Mouse (Mus musculus) urinary bladder, postnatal 36 days (tissue): ENCODE data around the gene Pde6g.
A peak's percentile ranks its signal among the peaks of the same experiment; 100 is the strongest.

Experiments
- DNase-seq, 2 experiments: peaks; one replicate each; pipeline ENCODE4 v3.0.0; 2022; ENCODE audit warnings: low spot score in 2 of 2, mixed read lengths in 1 of 2

The Pde6g gene

GRCm38 (mm10) chr11:120453306-120453705 lies at the start of gene Pde6g:
Gene Pde6g, minus strand, starts transcription at chr11:120453500.
- no peak for DNase-seq

GRCm38 (mm10) chr11:120501701-120502100 lies 48.4 kb upstream of the Pde6g start:
- DNase-seq, result no peak

DNA sequence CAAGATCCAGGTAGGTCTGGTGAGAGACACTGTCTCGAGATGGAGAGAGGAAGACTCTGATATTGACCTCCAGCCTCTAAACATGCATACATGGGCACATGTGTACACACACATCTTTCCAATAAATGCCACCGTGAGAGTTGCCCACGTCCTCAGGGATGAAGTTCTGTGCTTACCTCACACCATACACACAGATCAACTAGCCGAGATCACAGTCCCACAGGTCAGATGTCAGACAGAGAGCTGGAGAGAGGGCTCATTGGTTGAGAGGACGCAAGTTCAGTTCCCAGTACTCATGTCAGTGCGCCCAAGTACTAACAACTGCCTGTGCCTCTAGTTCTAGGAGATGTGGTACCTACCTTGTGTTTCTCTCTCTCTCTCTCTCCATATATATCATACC lies 47.7 kb upstream of the Pde6g start:
- no peak for DNase-seq

GRCm38 (mm10) chr11:120500357-120500756 lies 47.1 kb upstream of the Pde6g start:
- peak; percentile 88 to 89 for DNase-seq

DNA sequence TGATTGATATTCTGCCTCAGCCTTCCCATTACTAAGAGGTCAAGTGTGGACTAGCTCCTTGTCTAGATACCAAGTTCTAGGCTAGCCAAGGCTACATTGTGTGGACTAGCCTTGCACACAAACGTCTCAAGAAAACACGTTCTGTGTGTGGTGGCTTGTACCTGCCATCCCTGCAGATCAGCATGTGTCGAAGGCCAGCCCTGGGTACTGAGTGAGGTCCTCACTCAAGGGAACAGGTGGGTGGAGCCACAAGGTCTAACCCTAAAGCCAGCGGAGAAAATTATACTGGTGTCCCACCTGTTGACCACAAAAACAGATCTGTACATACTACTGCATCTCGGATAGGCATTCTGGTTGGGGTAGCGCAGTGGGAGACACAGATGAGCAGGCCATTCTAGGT lies 46.6 kb upstream of the Pde6g start:
- no peak for DNase-seq

DNA sequence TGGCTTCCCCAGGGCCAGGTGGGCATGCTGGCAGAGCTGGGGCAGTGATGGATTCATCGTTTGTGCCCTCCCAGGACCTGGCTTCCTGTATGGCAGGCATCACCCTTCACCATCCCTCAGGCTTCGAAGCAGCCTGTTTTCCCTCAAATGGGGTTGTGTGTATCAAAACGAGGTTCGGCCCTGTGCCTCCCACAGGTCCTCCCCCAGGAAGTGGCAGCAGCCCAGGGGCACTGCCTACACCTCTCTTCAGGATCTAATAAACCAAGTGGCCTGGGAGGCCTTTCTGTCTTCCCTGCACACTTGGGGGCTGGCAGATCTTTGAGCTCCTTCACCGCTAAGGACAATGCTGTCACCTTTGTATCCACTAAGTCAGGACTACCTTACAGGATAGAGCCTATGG lies 45.6 kb upstream of the Pde6g start:
- DNase-seq, result no peak

DNA sequence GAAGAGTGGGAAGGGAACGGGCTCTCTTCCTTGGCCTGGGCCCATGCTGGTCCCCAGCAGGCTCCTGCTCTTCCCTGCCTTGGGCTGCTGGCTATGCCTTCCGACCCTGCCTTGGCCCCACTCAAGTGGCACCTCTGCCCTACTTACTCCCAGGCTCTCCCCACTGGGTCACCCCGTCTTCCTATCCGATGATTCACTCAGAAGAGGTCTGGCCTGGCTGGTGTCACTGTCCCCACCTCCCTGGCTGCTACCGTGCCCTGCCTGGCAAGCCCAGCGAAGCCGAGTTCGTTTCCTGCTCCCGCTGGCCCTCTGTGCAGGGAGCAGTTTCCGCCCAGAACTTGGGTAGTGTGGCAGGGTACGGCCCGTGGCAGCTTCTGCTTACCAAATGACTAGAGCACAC lies 44.9 kb upstream of the Pde6g start:
- peak in 1 of 2 experiments; percentile 60 for DNase-seq

GRCm38 (mm10) chr11:120497436-120497835 lies 44.1 kb upstream of the Pde6g start:
- peak in 1 of 2 experiments; percentile 52 for DNase-seq

DNA sequence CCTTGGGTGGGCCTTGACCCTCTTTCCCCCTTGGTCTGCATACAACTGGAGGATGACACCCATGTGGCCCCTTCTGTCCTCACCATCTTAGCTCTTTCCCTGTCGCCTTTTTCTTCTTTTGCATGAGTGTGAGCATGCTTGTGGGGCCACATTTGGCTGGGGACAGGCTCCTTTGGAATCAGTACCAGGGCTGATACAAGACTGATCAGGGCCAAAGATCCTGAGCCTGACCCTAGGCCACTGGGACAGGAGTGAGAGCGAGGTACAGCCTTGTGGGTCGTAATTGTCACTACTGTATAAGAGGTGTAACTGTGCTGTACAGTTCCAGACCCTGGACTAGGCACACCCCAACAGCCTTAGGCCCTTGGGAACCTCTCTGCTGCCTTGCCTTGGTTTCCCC lies 40.6 kb upstream of the Pde6g start:
- DNase-seq, result no peak

DNA sequence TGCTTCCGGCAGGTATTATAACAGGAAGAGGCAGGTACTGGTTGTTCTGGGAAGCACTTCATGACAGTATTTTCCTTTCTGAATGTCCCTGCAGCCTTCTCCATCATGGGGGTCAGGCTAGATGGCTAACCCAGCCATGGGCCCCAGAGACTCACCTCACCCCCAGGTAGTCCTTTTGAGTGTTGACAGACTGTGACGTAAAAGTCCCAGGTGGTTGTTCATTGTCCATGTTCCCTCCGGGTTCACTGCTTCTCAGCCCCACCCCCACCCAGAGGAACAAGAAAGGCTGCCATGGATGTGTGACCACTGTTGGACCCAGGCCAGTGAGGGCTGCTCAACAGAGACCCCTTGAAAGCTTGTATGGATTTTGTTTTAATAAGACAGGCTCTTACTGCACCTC lies 40.1 kb upstream of the Pde6g start:
- no peak for DNase-seq

DNA sequence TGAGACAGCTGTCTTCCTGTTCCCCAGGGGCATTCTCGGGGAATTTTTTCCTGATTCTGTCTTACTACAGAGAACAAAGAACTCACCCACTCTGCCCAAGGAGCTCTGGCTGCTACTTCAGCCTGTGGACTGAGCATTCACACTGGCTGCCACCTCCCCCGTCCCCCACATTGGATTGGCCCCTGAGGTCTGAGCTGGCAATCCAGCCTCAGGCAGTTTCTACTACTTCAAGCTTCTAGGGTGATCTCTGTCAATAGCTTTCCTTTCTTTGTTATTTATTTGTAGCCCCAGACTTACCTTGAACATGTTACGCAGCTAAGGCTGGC lies 39.5 kb upstream of the Pde6g start:
- no peak for DNase-seq

DNA sequence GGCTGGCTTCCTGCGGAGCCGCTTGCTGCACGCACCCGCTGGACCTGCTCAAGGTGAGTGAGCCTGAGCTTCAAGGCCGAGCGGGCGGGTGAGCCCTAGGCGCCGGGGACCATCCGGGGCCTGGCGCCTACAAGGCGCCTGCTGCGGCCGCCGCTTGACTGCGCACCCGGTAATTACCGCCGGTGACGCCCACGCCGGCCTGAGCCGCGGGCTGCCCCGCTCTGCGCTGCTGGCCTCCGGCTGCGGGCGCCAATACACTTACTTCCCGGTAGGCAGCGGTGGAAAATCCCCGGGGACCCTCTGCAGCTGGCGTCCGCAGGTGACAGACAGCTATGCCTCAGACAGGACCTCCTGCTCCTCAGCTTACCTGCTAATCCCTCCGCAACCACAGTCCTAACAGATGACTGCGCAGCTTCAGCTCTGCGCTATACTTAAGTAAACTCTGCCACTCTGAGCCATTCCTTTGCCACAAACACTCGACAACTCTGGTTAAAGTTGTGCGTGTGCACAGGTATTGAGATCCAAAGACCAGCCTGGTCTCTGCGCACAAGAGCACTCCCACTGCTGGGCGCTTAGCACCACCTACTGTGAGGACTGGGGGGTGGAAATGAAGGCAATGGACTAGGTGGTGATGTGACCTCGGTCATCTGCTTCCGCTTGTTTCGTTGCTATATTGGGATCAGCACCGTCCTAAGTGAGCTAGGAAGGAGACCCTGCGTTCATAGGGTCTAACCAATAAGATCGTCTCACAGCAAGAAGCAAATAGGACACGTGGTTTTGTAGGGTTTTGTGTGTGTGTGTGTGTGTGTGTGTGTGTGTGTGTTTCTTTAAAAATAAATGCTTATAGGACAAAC lies 39.0 kb upstream of the Pde6g start:
- DNase-seq, result peak in 1 of 2 experiments; percentile 43

DNA sequence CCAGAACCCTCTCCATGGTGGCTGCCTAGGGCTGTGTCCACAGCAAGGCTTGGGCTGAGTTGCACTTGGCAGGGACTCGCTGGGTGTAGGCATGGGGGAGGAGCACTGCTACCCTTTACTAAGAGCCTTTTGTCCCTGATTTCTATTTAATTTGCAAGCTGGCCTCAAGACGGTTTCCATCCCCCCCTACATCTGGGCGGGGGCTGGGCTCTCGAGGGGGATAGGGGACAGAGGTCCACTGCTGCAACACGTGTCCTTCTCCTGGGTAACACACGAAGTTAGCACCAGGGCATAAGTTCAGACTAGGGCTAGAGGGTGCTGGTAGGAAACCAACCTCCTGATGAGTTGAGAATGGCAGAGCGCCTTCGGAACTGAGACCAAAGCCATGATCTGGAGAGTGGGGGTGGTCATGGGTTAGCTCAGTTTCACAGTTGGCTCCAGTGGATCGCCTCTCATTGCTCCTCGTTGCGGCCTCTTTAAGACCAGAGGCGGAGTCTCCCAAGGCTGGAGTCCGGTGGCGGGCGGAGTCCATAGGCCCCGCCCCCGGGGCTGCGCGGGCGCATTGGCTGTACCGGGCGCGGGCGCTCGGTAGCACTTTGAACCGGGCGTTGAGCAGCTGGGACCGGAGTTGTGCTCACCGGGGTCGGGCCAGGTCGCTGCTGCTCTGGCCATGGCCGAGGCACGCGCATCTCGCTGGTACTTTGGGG lies 38.2 kb upstream of the Pde6g start, which contains the start of gene Slc25a10:
TSS of gene Slc25a10 (plus strand) at position 524 of the 707 bp plus-strand sequence.
- peak; percentile 88 to 90 for DNase-seq

DNA sequence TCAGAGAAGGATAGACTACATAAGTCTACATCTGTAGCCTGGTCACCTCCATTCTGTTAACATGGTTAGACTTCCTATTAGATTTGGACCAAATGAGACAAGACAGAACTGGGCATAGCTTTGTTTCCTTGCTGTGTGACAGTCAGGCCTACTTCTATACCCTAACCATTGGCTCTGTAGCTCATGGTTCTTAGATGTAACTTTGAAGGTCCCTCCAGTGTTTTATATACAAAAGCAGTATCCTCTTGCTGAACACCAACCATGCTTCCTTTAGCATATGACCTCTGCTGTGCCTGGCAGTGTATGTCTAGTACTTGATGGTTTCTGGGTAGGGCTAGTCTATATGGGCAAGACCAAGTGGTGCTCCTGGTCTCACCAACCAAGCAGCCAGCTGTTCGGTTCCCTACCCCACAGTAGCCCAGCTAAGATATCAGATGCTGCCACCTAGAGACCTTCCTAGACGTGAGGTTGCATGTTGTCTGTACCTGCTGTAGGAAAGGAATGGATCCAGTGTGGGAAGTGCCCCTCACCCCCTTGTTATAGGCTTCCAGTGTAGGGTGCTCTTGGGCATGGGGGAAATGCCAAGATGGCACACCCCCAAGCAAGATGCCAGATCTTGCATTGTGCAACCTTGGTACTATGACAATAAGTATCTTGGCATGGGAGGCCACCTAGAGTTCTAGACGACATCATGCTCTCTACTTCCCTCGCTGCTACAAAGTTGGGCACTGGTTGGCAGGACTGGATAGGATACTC lies 37.2 kb upstream of the Pde6g start:
- no peak for DNase-seq

- DNase-seq, result peak in 1 of 2 experiments; percentile 72
These were observed 35.9 kb upstream of the Pde6g start for GRCm38 (mm10) chr11:120489054-120489761.

DNA sequence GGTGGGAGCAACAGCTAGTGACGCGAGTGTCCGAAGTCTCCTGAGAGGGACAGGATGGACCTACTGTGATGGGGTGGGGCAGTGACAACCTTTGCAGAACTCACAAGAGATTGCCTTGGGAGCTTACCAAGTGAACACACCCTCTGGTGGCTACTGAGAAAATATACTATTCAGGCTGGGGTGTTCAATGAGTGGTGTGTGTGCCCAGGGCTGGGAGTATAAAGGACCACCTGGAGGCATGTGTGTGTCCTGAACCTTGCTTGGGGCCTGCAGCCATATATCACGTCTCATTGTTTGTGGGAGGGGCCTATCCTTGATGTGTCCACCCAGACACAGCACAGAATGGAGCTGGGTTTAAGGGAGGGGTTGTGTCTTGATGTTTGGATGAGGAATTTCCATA lies 35.2 kb upstream of the Pde6g start:
- no peak for DNase-seq

DNA sequence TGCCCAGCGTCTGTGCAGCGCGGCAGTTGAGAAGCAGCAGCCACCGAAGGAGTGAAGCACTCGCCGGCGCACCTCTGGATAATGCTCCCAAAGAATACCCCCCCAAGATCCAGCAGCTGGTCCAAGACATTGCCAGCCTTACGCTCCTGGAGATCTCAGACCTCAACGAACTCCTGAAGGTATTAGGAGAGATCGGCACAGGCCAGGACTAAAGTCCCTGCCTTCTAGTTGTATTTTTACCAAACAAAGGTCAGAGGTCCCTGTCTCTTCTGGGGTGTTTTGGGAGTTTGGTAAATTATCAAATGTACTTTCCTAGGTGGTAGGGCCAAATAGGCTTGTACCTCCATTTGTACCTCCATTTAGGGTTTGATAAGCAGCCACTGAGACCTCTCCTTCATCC lies 32.0 kb upstream of the Pde6g start:
- no peak for DNase-seq

DNA sequence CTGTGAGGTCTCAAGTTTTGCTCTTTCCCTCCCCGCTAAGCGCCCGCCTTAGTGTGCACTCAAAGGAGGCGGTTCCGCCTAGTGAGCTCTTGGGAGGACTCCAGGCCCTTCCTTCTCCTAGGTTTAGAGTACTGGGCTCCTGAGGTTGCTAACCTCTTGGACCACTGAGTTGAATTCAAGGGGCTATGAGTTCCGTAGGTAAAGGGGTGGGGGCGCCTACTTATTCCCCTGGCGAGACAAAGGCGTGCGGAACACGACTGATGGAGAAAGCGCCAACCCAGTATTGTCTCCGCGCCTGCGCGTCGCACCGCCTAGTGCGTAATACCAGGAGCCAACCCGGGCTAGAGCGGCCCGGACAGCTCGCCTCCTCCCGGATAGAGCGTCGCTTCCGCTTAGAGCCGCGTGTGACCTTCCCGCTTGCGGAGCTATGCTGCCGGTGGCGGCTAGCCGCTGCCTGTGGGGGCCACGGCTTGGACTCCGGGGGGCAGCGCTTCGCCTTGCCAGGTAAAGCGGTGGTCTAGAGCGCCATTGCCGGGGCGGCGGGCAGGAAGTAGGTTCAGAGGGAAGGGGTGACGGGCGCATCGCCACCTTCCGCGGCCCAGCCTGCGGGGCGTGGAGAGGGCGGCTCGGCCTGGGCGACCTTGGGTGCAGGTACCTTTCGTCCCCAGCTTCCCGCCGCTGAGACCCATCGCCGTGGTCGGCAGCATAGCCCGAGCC lies 31.1 kb upstream of the Pde6g start, which contains the start of gene Mrpl12:
TSS of gene Mrpl12 (plus strand) at position 349 of the 717 bp plus-strand sequence.
- DNase-seq, result peak; percentile 82 to 87

DNA sequence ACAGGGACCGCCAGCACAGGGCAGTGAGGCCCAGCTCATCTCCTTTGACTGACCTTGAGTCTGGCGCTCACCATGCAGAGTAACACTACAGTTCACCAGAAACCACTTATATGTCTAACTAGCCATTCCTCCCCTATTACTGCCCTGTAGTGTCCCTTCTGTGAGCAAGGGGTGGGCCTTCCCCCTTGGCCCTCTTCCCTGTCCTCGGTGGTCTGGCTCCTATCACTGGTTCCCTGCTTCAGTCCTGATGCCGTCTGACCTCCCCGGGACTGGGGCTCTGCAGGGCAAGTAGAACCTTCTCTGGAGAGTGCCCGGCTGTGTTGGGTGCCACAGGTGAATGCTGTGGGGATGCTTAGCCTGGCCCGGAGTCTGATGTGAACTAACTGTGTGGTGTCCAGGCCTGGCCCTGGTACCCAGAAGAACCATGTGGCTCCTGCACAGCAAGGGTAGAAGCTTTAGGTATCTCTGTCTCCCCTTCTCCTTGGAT lies 30.2 kb upstream of the Pde6g start:
- DNase-seq, result no peak

DNA sequence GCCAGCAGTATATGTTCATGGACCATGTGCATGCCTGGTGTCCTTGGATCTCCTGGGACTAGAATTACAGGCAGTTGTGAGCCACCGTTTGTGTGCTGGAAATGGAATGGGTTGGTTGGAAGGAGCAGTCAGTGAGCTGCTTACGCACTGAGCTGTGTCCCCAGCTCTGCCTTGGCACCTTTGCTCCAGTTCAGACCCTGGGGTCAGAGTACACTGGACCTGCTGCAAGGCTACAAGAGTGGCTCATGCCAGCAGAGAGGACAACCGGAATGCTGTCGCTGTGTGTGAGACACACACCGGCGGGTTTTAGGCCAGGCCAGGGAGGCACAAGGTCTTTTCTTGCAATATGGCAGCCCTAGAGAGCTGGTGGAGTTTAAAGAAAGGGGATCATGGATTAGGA lies 18.8 kb upstream of the Pde6g start:
- no peak for DNase-seq

DNA sequence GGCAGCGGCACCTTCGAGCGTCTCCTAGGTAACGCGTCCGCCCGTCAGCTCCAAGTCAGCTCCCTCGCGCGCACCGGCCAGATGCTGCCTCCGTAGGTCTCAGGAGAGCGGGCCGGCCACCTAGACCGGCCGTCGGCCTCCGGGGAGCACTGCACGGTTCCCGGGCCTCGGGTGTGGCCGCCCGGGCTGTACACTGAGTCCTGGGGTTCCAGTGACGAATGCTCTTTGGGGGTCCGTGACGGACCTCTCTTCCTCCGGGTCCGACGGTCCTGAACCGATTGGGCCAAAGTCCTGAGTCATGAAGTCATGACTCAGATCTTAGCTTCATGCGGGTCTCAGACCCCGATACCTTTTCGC lies 14.4 kb upstream of the Pde6g start:
- DNase-seq, result no peak
